Mouse (Mus musculus): ENCODE results near the gene Hbq1b. TPM values are rescaled to one million over a fixed set of nuclear protein-coding genes. Genes with fewer than 3 reads are reported as not detected.

Hbq1b gene
- polyA plus RNA-seq, 1 experiment from 2014 or later = 0.95 TPM

GRCm38 (mm10) chr11:32250880-32251763, 35.6 kb upstream of the Hbq1b start:
- ATAC-seq (ENCODE audit: low FRiP score, low read depth) = no peak
- no peak overlapping the region for H3K4me3 ChIP-seq
- no peak overlapping the region for H3K4me2 ChIP-seq
- no peak overlapping the region for H3K9ac ChIP-seq
- no peaks in the 10 kb centered on the region for H3K4me1 ChIP-seq (replicated peaks)
- no peak overlapping the region for H3K27ac ChIP-seq (replicated peaks)
- H3K36me3 ChIP-seq = peaks cover 41% of the 10 kb centered on the region
- 88% methylated on average over 8 of the region's 8 CpGs for WGBS
- H3K27me3 ChIP-seq = no peaks in the 10 kb centered on the region
- no peaks in the 10 kb centered on the region for H3K9me3 ChIP-seq

GRCm38 (mm10) chr11:32253121-32253520, 33.6 kb upstream of the Hbq1b start:
- 97% methylated on average over 1 of the region's 1 CpGs for WGBS
- no peak for ATAC-seq (ENCODE audit: low FRiP score, low read depth)
- Histone ChIP-seq H3K9ac (no peak overlapping the region), H3K27ac (replicated peaks) (no peak overlapping the region), H3K4me2 (no peak overlapping the region), H3K9me3 (no peaks in the 10 kb centered on the region), H3K4me1 (replicated peaks) (no peaks in the 10 kb centered on the region), H3K4me3 (no peak overlapping the region), H3K27me3 (no peaks in the 10 kb centered on the region), H3K36me3 (peaks cover 36% of the 10 kb centered on the region)

GRCm38 (mm10) chr11:32256146-32256545, 30.6 kb upstream of the Hbq1b start:
- Histone ChIP-seq H3K36me3 (peaks cover 20% of the 10 kb centered on the region), H3K4me2 (no peak overlapping the region), H3K9ac (no peak overlapping the region), H3K9me3 (no peaks in the 10 kb centered on the region), H3K27me3 (no peaks in the 10 kb centered on the region), H3K27ac (replicated peaks) (no peak overlapping the region), H3K4me1 (replicated peaks) (no peaks in the 10 kb centered on the region), H3K4me3 (no peak overlapping the region)
- ATAC-seq (ENCODE audit: low FRiP score, low read depth) = no peak
- WGBS = 91% methylated on average over 1 of the region's 1 CpGs

GRCm38 (mm10) chr11:32256566-32256965, 30.2 kb upstream of the Hbq1b start:
- Histone ChIP-seq H3K4me2 (no peak overlapping the region), H3K27ac (replicated peaks) (no peak overlapping the region), H3K4me3 (no peak overlapping the region), H3K9me3 (no peaks in the 10 kb centered on the region), H3K36me3 (peaks cover 17% of the 10 kb centered on the region), H3K4me1 (replicated peaks) (no peaks in the 10 kb centered on the region), H3K9ac (no peak overlapping the region), H3K27me3 (no peaks in the 10 kb centered on the region)
- ATAC-seq (ENCODE audit: low FRiP score, low read depth) = no peak
- WGBS = 93% methylated on average over 3 of the region's 3 CpGs

GRCm38 (mm10) chr11:32262674-32263415, 23.9 kb upstream of the Hbq1b start:
- no peaks in the 10 kb centered on the region for H3K27me3 ChIP-seq
- no peaks in the 10 kb centered on the region for H3K9me3 ChIP-seq
- H3K4me2 ChIP-seq = no peak overlapping the region
- 85% methylated on average over 10 of the region's 10 CpGs for WGBS
- H3K9ac ChIP-seq = no peak overlapping the region
- H3K27ac ChIP-seq (replicated peaks) = no peak overlapping the region
- peaks cover 4% of the 10 kb centered on the region; the same call in 1 of the 2 replicates for H3K36me3 ChIP-seq
- ATAC-seq (ENCODE audit: low FRiP score, low read depth) = no peak
- H3K4me1 ChIP-seq (replicated peaks) = peaks cover 10% of the 10 kb centered on the region
- H3K4me3 ChIP-seq = no peak overlapping the region

GRCm38 (mm10) chr11:32265117-32265738, 21.5 kb upstream of the Hbq1b start:
- H3K27ac ChIP-seq (replicated peaks) = no peak overlapping the region
- no peaks in the 10 kb centered on the region for H3K9me3 ChIP-seq
- no peaks in the 10 kb centered on the region for H3K27me3 ChIP-seq
- H3K4me1 ChIP-seq (replicated peaks) = peaks cover 16% of the 10 kb centered on the region
- peaks cover 4% of the 10 kb centered on the region; the same call in 1 of the 2 replicates for H3K36me3 ChIP-seq
- ATAC-seq (ENCODE audit: low FRiP score, low read depth) = no peak
- no peak overlapping the region for H3K9ac ChIP-seq
- no peak overlapping the region for H3K4me3 ChIP-seq
- no peak overlapping the region for H3K4me2 ChIP-seq
- 95% methylated on average over 3 of the region's 3 CpGs for WGBS

GRCm38 (mm10) chr11:32266194-32266593, 20.6 kb upstream of the Hbq1b start:
- H3K4me2 ChIP-seq = no peak overlapping the region
- no peak for ATAC-seq (ENCODE audit: low FRiP score, low read depth)
- WGBS = 94% methylated on average over 6 of the region's 6 CpGs

GRCm38 (mm10) chr11:32266776-32267175, 20.0 kb upstream of the Hbq1b start:
- peaks cover 4% of the 10 kb centered on the region; the same call in 1 of the 2 replicates for H3K36me3 ChIP-seq
- H3K27me3 ChIP-seq = no peaks in the 10 kb centered on the region
- peak overlapping the region; percentile 93 for H3K27ac ChIP-seq (replicated peaks)
- no peaks in the 10 kb centered on the region for H3K9me3 ChIP-seq
- H3K4me2 ChIP-seq = peak overlapping the region; percentile 59
- WGBS = 25% methylated on average over 6 of the region's 6 CpGs
- peak overlapping the region; percentile 82 for H3K4me3 ChIP-seq
- peak overlapping the region; percentile 98 for H3K9ac ChIP-seq
- peaks cover 16% of the 10 kb centered on the region for H3K4me1 ChIP-seq (replicated peaks)
- no peak for ATAC-seq (ENCODE audit: low FRiP score, low read depth)

More at GRCm38 (mm10) chr11:32266194-32266593, 20.6 kb upstream of the Hbq1b start:
- Histone ChIP-seq H3K9ac (no peak overlapping the region), H3K9me3 (no peaks in the 10 kb centered on the region), H3K27ac (replicated peaks) (no peak overlapping the region), H3K27me3 (no peaks in the 10 kb centered on the region), H3K4me3 (no peak overlapping the region), H3K4me1 (replicated peaks) (peaks cover 16% of the 10 kb centered on the region), H3K36me3 (peaks cover 4% of the 10 kb centered on the region; the same call in 1 of the 2 replicates)

GRCm38 (mm10) chr11:32267188-32267884, 19.4 kb upstream of the Hbq1b start, which contains the start of gene Nprl3:
TSS of gene Nprl3 (minus strand) at chr11:32267707.
- WGBS = 0% methylated on average over 54 of the region's 54 CpGs
- Histone ChIP-seq H3K4me1 (replicated peaks) (peaks cover 16% of the 10 kb centered on the region), H3K27ac (replicated peaks) (peak within 1 kb of the TSS; percentile 93), H3K9ac (peak within 1 kb of the TSS; percentile 98), H3K4me2 (peak within 1 kb of the TSS; percentile 59), H3K36me3 (peaks cover 1% of the 10 kb centered on the region; the same call in 1 of the 2 replicates), H3K27me3 (no peaks in the 10 kb centered on the region), H3K4me3 (peak within 1 kb of the TSS; percentile 82), H3K9me3 (no peaks in the 10 kb centered on the region)
- ATAC-seq (ENCODE audit: low FRiP score, low read depth) = peak; percentile 99

GRCm38 (mm10) chr11:32267964-32268363, 18.8 kb upstream of the Hbq1b start:
- 33% methylated on average over 5 of the region's 5 CpGs for WGBS
- H3K4me3 ChIP-seq = peak overlapping the region; percentile 82
- H3K27me3 ChIP-seq = no peaks in the 10 kb centered on the region
- H3K4me2 ChIP-seq = peak overlapping the region; percentile 59
- H3K27ac ChIP-seq (replicated peaks) = peak overlapping the region; percentile 93
- no peaks in the 10 kb centered on the region for H3K36me3 ChIP-seq
- H3K9ac ChIP-seq = peak overlapping the region; percentile 98
- H3K9me3 ChIP-seq = no peaks in the 10 kb centered on the region
- peaks cover 16% of the 10 kb centered on the region for H3K4me1 ChIP-seq (replicated peaks)
- peak; percentile 20; the same call in 1 of the 2 replicates for ATAC-seq (ENCODE audit: low FRiP score, low read depth)

- peaks cover 16% of the 10 kb centered on the region for H3K4me1 ChIP-seq (replicated peaks)
- no peak overlapping the region for H3K27ac ChIP-seq (replicated peaks)
- 89% methylated on average over 5 of the region's 5 CpGs for WGBS
- H3K27me3 ChIP-seq = no peaks in the 10 kb centered on the region
- H3K9me3 ChIP-seq = no peaks in the 10 kb centered on the region
- no peak overlapping the region for H3K9ac ChIP-seq
- no peak overlapping the region for H3K4me2 ChIP-seq
- H3K4me3 ChIP-seq = no peak overlapping the region
- ATAC-seq (ENCODE audit: low FRiP score, low read depth) = no peak
- H3K36me3 ChIP-seq = no peaks in the 10 kb centered on the region
Measured at GRCm38 (mm10) chr11:32268952-32269351, 17.8 kb upstream of the Hbq1b start.
